Mouse (Mus musculus): ENCODE results near the gene Pigr.

GRCm38 (mm10) chr1:130883146-130883545 is 56.7 kb downstream of the Pigr start:
- TF ChIP-seq CTCF (IDR thresholded peaks at IDR 0.05; ENCODE audit: borderline replicate concordance, insufficient read depth, low read length) (no peak), POLR2A (IDR thresholded peaks at IDR 0.05; ENCODE audit: low read depth, low read length) (no peak)

All from embryonic fibroblast, embryonic 13.5 days (primary cell).